Mouse (Mus musculus): ENCODE data around the gene Olfr524. TPM values are rescaled to one million over a fixed set of nuclear protein-coding genes. Genes with fewer than 3 reads are reported as not detected.

The Olfr524 gene
- polyA plus RNA-seq, 1 experiment: not detected

GRCm38 (mm10) chr7:140213841-140214240 is 8.1 kb upstream of the Olfr524 start:
- Histone ChIP-seq H3K4me1 (ENCODE audit: control insufficient read depth, insufficient read depth, low read length) (no peaks in the 10 kb centered on the region), H3K27ac (ENCODE audit: insufficient read depth, low read length) (no peak overlapping the region), H3K4me3 (ENCODE audit: insufficient read depth, low read length) (no peak overlapping the region)
- TF ChIP-seq CTCF (IDR thresholded peaks at IDR 0.05; ENCODE audit: extremely low read depth, insufficient read depth, low read length) (no peak), POLR2A (IDR thresholded peaks at IDR 0.05; ENCODE audit: extremely low read depth, insufficient read depth, low read length) (no peak)

GRCm38 (mm10) chr7:140208677-140209076 is 2.9 kb upstream of the Olfr524 start:
- no peaks in the 10 kb centered on the region for H3K4me1 ChIP-seq (ENCODE audit: control insufficient read depth, insufficient read depth, low read length)
- H3K27ac ChIP-seq (ENCODE audit: insufficient read depth, low read length): no peak overlapping the region
- TF ChIP-seq POLR2A (IDR thresholded peaks at IDR 0.05; ENCODE audit: extremely low read depth, insufficient read depth, low read length) (no peak), CTCF (IDR thresholded peaks at IDR 0.05; ENCODE audit: extremely low read depth, insufficient read depth, low read length) (no peak)
- no peak overlapping the region for H3K4me3 ChIP-seq (ENCODE audit: insufficient read depth, low read length)

- Histone ChIP-seq H3K4me1 (ENCODE audit: control insufficient read depth, insufficient read depth, low read length) (no peaks in the 10 kb centered on the region), H3K4me3 (ENCODE audit: insufficient read depth, low read length) (no peak overlapping the region)
- TF ChIP-seq CTCF (IDR thresholded peaks at IDR 0.05; ENCODE audit: extremely low read depth, insufficient read depth, low read length) (no peak), POLR2A (IDR thresholded peaks at IDR 0.05; ENCODE audit: extremely low read depth, insufficient read depth, low read length) (no peak)
Observed at GRCm38 (mm10) chr7:140208153-140208552, 2.4 kb upstream of the Olfr524 start.

GRCm38 (mm10) chr7:140206904-140207303 is 1.1 kb upstream of the Olfr524 start:
- Histone ChIP-seq H3K4me3 (ENCODE audit: insufficient read depth, low read length) (no peak overlapping the region), H3K4me1 (ENCODE audit: control insufficient read depth, insufficient read depth, low read length) (no peaks in the 10 kb centered on the region), H3K27ac (ENCODE audit: insufficient read depth, low read length) (no peak overlapping the region)
- TF ChIP-seq CTCF (IDR thresholded peaks at IDR 0.05; ENCODE audit: extremely low read depth, insufficient read depth, low read length) (no peak), POLR2A (IDR thresholded peaks at IDR 0.05; ENCODE audit: extremely low read depth, insufficient read depth, low read length) (no peak)

More at GRCm38 (mm10) chr7:140208153-140208552, 2.4 kb upstream of the Olfr524 start:
- no peak overlapping the region for H3K27ac ChIP-seq (ENCODE audit: insufficient read depth, low read length)

- no peaks in the 10 kb centered on the region; the same call in 1 of the 2 replicates for H3K4me1 ChIP-seq (ENCODE audit: control insufficient read depth, insufficient read depth, low read length)
- no peak overlapping the region for H3K4me3 ChIP-seq (ENCODE audit: insufficient read depth, low read length)
- TF ChIP-seq POLR2A (IDR thresholded peaks at IDR 0.05; ENCODE audit: extremely low read depth, insufficient read depth, low read length): no peak
- TF ChIP-seq CTCF (IDR thresholded peaks at IDR 0.05; ENCODE audit: extremely low read depth, insufficient read depth, low read length): no peak
- H3K27ac ChIP-seq (ENCODE audit: insufficient read depth, low read length): no peak overlapping the region
Observed at GRCm38 (mm10) chr7:140201090-140201489, 4.7 kb downstream of the Olfr524 start.

- no peak overlapping the region for H3K27ac ChIP-seq (ENCODE audit: insufficient read depth, low read length)
- no peak overlapping the region for H3K4me3 ChIP-seq (ENCODE audit: insufficient read depth, low read length)
- no peaks in the 10 kb centered on the region; the same call in 1 of the 2 replicates for H3K4me1 ChIP-seq (ENCODE audit: control insufficient read depth, insufficient read depth, low read length)
- TF ChIP-seq POLR2A (IDR thresholded peaks at IDR 0.05; ENCODE audit: extremely low read depth, insufficient read depth, low read length): no peak
- no peak for TF ChIP-seq CTCF (IDR thresholded peaks at IDR 0.05; ENCODE audit: extremely low read depth, insufficient read depth, low read length)
Observed at GRCm38 (mm10) chr7:140196002-140196401, 9.8 kb downstream of the Olfr524 start.

- no peaks in the 10 kb centered on the region; the same call in 1 of the 2 replicates for H3K4me1 ChIP-seq (ENCODE audit: control insufficient read depth, insufficient read depth, low read length)
- no peak for TF ChIP-seq POLR2A (IDR thresholded peaks at IDR 0.05; ENCODE audit: extremely low read depth, insufficient read depth, low read length)
- no peak for TF ChIP-seq CTCF (IDR thresholded peaks at IDR 0.05; ENCODE audit: extremely low read depth, insufficient read depth, low read length)
- no peak overlapping the region for H3K4me3 ChIP-seq (ENCODE audit: insufficient read depth, low read length)
- no peak overlapping the region for H3K27ac ChIP-seq (ENCODE audit: insufficient read depth, low read length)
Observed at GRCm38 (mm10) chr7:140194031-140194430, 11.7 kb downstream of the Olfr524 start.

- Histone ChIP-seq H3K27ac (ENCODE audit: insufficient read depth, low read length) (no peak overlapping the region), H3K4me3 (ENCODE audit: insufficient read depth, low read length) (no peak overlapping the region), H3K4me1 (ENCODE audit: control insufficient read depth, insufficient read depth, low read length) (no peaks in the 10 kb centered on the region; the same call in 1 of the 2 replicates)
- TF ChIP-seq POLR2A (IDR thresholded peaks at IDR 0.05; ENCODE audit: extremely low read depth, insufficient read depth, low read length) (no peak), CTCF (IDR thresholded peaks at IDR 0.05; ENCODE audit: extremely low read depth, insufficient read depth, low read length) (no peak)
Observed at GRCm38 (mm10) chr7:140192851-140193250, 12.9 kb downstream of the Olfr524 start.

- no peak overlapping the region for H3K4me3 ChIP-seq (ENCODE audit: insufficient read depth, low read length)
- H3K27ac ChIP-seq (ENCODE audit: insufficient read depth, low read length): no peak overlapping the region
- H3K4me1 ChIP-seq (ENCODE audit: control insufficient read depth, insufficient read depth, low read length): no peaks in the 10 kb centered on the region; the same call in 1 of the 2 replicates
- TF ChIP-seq CTCF (IDR thresholded peaks at IDR 0.05; ENCODE audit: extremely low read depth, insufficient read depth, low read length): no peak
- no peak for TF ChIP-seq POLR2A (IDR thresholded peaks at IDR 0.05; ENCODE audit: extremely low read depth, insufficient read depth, low read length)
Observed at GRCm38 (mm10) chr7:140192445-140192844, 13.3 kb downstream of the Olfr524 start.

- no peak overlapping the region for H3K27ac ChIP-seq (ENCODE audit: insufficient read depth, low read length)
- no peak overlapping the region for H3K4me3 ChIP-seq (ENCODE audit: insufficient read depth, low read length)
- TF ChIP-seq POLR2A (IDR thresholded peaks at IDR 0.05; ENCODE audit: extremely low read depth, insufficient read depth, low read length) (no peak), CTCF (IDR thresholded peaks at IDR 0.05; ENCODE audit: extremely low read depth, insufficient read depth, low read length) (no peak)
- no peaks in the 10 kb centered on the region for H3K4me1 ChIP-seq (ENCODE audit: control insufficient read depth, insufficient read depth, low read length)
Observed at GRCm38 (mm10) chr7:140190435-140190834, 15.3 kb downstream of the Olfr524 start.
